Mouse (Mus musculus) hindbrain, embryonic 11.5 days (tissue): ENCODE measurements around the gene Nr1h2. TPM values are rescaled to one million over a fixed set of nuclear protein-coding genes. Genes with fewer than 3 reads are reported as not detected.

Experiments used
- ATAC-seq: fragments of 200-750 bp; cut with Nextera tagmentation; 2 replicates; pipeline ENCODE4 v1.8.0; 2017; ENCODE audit warnings: mild to moderate bottlenecking, moderate TSS enrichment, moderate library complexity; ENCODE audit not compliant: low FRiP score
- DNase-seq: peaks from one replicate; pipeline ENCODE4 v3.0.0-alpha.2; 2015; ENCODE audit warnings: low spot score
- H3K27ac ChIP-seq: fragments of 300-500 bp; sonication (generic); 2 replicates; pipeline ENCODE4 v1.5.1; 2014; ENCODE audit warnings: mild to moderate bottlenecking, low read depth, low read length
- H3K27me3 ChIP-seq: fragments of 300-500 bp; sonication (generic); 2 replicates; pipeline ENCODE4 v1.6.1; 2014; ENCODE audit warnings: mild to moderate bottlenecking, low read length, moderate library complexity, mixed read lengths; ENCODE audit not compliant: control insufficient read depth, insufficient read depth
- H3K36me3 ChIP-seq: fragments of 300-500 bp; sonication (generic); 2 replicates; pipeline ENCODE4 v1.6.1; 2014; ENCODE audit warnings: mild to moderate bottlenecking, low read length, moderate library complexity, mixed read lengths; ENCODE audit not compliant: control insufficient read depth, insufficient read depth
- H3K4me1 ChIP-seq: fragments of 300-500 bp; sonication (generic); replicated peaks from 2 replicates; pipeline ENCODE4 v1.6.1; 2014; ENCODE audit warnings: low read length, mixed read lengths; ENCODE audit not compliant: control insufficient read depth, insufficient read depth
- H3K4me2 ChIP-seq: fragments of 300-500 bp; sonication (generic); replicated peaks from 2 replicates; pipeline ENCODE4 v1.6.1; 2014; ENCODE audit warnings: mild to moderate bottlenecking, low read depth, low read length
- H3K4me3 ChIP-seq: fragments of 300-500 bp; sonication (generic); 2 replicates; pipeline ENCODE4 v1.5.1; 2014; ENCODE audit warnings: low read depth, low read length
- H3K9ac ChIP-seq: fragments of 300-500 bp; sonication (generic); 2 replicates; pipeline ENCODE4 v1.6.1; 2014; ENCODE audit warnings: low read depth, low read length
- H3K9me3 ChIP-seq: fragments of 300-500 bp; sonication (generic); 2 replicates; pipeline ENCODE4 v1.6.1; 2016; ENCODE audit warnings: low read length; ENCODE audit not compliant: control insufficient read depth
- WGBS: fragments of 180-500 bp; shearing (Covaris S2); extraction: QIAGEN DNeasy Blood & Tissue Kit; methylation state at CpG from one replicate; pipeline ENCODE4 v1.1.7; 2014; 5-methylcytosine and 5-hydroxymethylcytosine counted together
- polyA plus RNA-seq: library from polyadenylated mRNA; unstranded; fragments of >200 nt; fragmentation: Nextera tagmentation; extraction: Ambion mirVana; gene quantifications from 2 replicates; pipeline ENCODE4 v1.2.1, GENCODE M21; 2014

Nr1h2 gene
- 70.8 and 72.7 TPM in 2 replicates for polyA plus RNA-seq

GRCm38 (mm10) chr7:44553826-44554225 is at the start of gene Nr1h2:
Gene Nr1h2 (minus strand): TSS chr7:44553951.
- peak within 1 kb of the TSS; percentile 78 for H3K4me3 ChIP-seq
- 0 out of 2 replicates have a peak within 1 kb of the TSS, but pooled peaks have one; percentile 11 for H3K9ac ChIP-seq
- H3K36me3 ChIP-seq = peaks cover 6% of the 10 kb centered on the region; the same call in 1 of the 2 replicates
- peak; percentile 88 for ATAC-seq
- peak; percentile 97 for DNase-seq
- peak within 1 kb of the TSS; percentile 84 for H3K27ac ChIP-seq
- under 1% methylated on average over 22 of the region's 22 CpGs for WGBS
- no peaks in the 10 kb centered on the region for H3K9me3 ChIP-seq
- H3K4me1 ChIP-seq = peaks cover 4% of the 10 kb centered on the region; the same call in 1 of the 2 replicates
- H3K27me3 ChIP-seq = no peaks in the 10 kb centered on the region
- peak within 1 kb of the TSS; percentile 59 for H3K4me2 ChIP-seq

- Histone ChIP-seq H3K27me3 (peaks cover 30% of the 10 kb centered on the region), H3K4me3 (no peak overlapping the region; the same call in 1 of the 2 replicates), H3K27ac (no peak overlapping the region), H3K4me2 (peak overlapping the region; percentile 43), H3K9me3 (no peaks in the 10 kb centered on the region), H3K4me1 (peaks cover 8% of the 10 kb centered on the region), H3K9ac (no peak overlapping the region), H3K36me3 (no peaks in the 10 kb centered on the region)
- WGBS = 2% methylated on average over 20 of the region's 20 CpGs
- 0 out of 2 replicates have a peak, but pooled peaks have one; percentile 1 for ATAC-seq
- DNase-seq = peak; percentile 43
Measured at GRCm38 (mm10) chr7:44603186-44603855, 49.6 kb upstream of the Nr1h2 start.

DNA sequence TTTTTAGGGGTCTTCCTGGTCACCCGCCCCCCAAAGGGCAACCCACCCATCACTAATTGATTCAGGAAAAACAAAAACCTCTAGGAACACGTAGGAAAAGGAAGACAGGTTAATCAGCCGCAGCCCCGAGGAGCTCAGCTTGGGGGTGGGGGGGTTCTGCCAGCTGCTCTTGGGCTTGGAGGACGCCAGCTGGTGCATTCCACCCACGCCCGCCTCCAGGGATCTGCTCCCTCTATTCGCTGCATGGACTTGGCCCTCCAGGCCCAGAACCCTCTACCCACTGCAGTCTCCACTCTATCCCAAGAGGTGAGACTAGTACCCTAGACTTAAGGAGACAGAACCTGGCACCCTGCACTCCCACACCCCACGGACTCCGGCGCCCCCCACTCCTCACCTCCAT is 48.7 kb upstream of the Nr1h2 start:
- 17% methylated on average over 11 of the region's 11 CpGs for WGBS
- Histone ChIP-seq H3K4me2 (0 out of 2 replicates have a peak overlapping the region, but pooled peaks have one; percentile 7), H3K36me3 (no peaks in the 10 kb centered on the region), H3K9me3 (no peaks in the 10 kb centered on the region), H3K27ac (0 out of 2 replicates have a peak overlapping the region, but pooled peaks have one; percentile 30), H3K9ac (no peak overlapping the region), H3K4me1 (peaks cover 8% of the 10 kb centered on the region), H3K27me3 (peaks cover 30% of the 10 kb centered on the region), H3K4me3 (no peak overlapping the region)
- DNase-seq (peak; percentile 53), ATAC-seq (peak; percentile 20)

DNA sequence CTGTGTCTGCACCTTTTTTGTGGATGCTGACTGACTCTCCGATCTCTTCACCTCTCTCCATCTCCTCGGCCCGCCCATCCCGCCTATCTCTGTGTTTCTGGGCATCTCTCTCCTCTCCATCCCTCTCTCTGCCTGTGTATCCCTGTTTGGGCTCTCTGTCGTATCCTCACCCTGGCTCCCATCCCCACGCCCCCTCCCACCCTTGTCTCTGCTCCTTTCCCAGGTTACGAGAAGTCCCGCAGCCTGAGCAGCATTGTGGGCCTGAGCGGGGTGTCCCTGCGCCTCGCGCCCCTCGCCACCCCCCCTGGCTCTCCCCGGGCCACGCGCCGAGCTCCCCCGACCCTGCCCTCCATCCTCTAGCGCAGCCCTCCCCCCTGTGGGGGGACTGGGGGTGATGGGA is 47.9 kb upstream of the Nr1h2 start:
- ATAC-seq = no peak
- H3K27ac ChIP-seq = no peak overlapping the region
- H3K4me2 ChIP-seq = no peak overlapping the region
- DNase-seq = peak; percentile 6
- H3K27me3 ChIP-seq = peaks cover 27% of the 10 kb centered on the region
- peaks cover 8% of the 10 kb centered on the region for H3K4me1 ChIP-seq
- no peaks in the 10 kb centered on the region for H3K9me3 ChIP-seq
- WGBS = 15% methylated on average over 12 of the region's 19 CpGs
- H3K4me3 ChIP-seq = no peak overlapping the region
- peak overlapping the region; percentile 38 for H3K9ac ChIP-seq
- H3K36me3 ChIP-seq = no peaks in the 10 kb centered on the region

- H3K27ac ChIP-seq = no peak overlapping the region
- H3K4me3 ChIP-seq = no peak overlapping the region
- DNase-seq (no peak), ATAC-seq (no peak)
- WGBS = 82% methylated on average over 10 of the region's 10 CpGs
- no peaks in the 10 kb centered on the region for H3K9me3 ChIP-seq
- peaks cover 19% of the 10 kb centered on the region for H3K27me3 ChIP-seq
- H3K4me1 ChIP-seq = peaks cover 8% of the 10 kb centered on the region
- no peak overlapping the region for H3K4me2 ChIP-seq
- H3K36me3 ChIP-seq = no peaks in the 10 kb centered on the region
- no peak overlapping the region for H3K9ac ChIP-seq
Measured at GRCm38 (mm10) chr7:44600691-44601262, 47.0 kb upstream of the Nr1h2 start.

GRCm38 (mm10) chr7:44598336-44598735 is 44.6 kb upstream of the Nr1h2 start:
- no peak overlapping the region for H3K27ac ChIP-seq
- H3K4me3 ChIP-seq = no peak overlapping the region
- WGBS = 84% methylated on average over 12 of the region's 12 CpGs
- H3K9ac ChIP-seq = no peak overlapping the region
- ATAC-seq = no peak
- no peaks in the 10 kb centered on the region for H3K36me3 ChIP-seq
- peaks cover 20% of the 10 kb centered on the region for H3K27me3 ChIP-seq
- peaks cover 3% of the 10 kb centered on the region for H3K4me1 ChIP-seq
- H3K4me2 ChIP-seq = no peak overlapping the region
- no peak for DNase-seq
- no peaks in the 10 kb centered on the region for H3K9me3 ChIP-seq

GRCm38 (mm10) chr7:44597666-44598065 is 43.9 kb upstream of the Nr1h2 start:
- peaks cover 7% of the 10 kb centered on the region for H3K4me1 ChIP-seq
- DNase-seq = no peak
- H3K9ac ChIP-seq = no peak overlapping the region
- H3K4me3 ChIP-seq = no peak overlapping the region
- no peak for ATAC-seq
- peaks cover 27% of the 10 kb centered on the region for H3K27me3 ChIP-seq
- no peaks in the 10 kb centered on the region for H3K9me3 ChIP-seq
- H3K27ac ChIP-seq = no peak overlapping the region
- WGBS = 90% methylated on average over 4 of the region's 4 CpGs
- H3K4me2 ChIP-seq = no peak overlapping the region
- H3K36me3 ChIP-seq = no peaks in the 10 kb centered on the region

- Histone ChIP-seq H3K9ac (no peak overlapping the region), H3K4me2 (no peak overlapping the region), H3K27ac (no peak overlapping the region), H3K36me3 (no peaks in the 10 kb centered on the region), H3K4me3 (no peak overlapping the region), H3K9me3 (no peaks in the 10 kb centered on the region), H3K27me3 (peaks cover 27% of the 10 kb centered on the region), H3K4me1 (peaks cover 10% of the 10 kb centered on the region)
- 62% methylated on average over 5 of the region's 5 CpGs for WGBS
- DNase-seq = no peak
- no peak for ATAC-seq
Measured at GRCm38 (mm10) chr7:44596996-44597538, 43.3 kb upstream of the Nr1h2 start.
